Mouse (Mus musculus): Measurements from ENCODE around the gene Adamtsl5. TPM values are rescaled to one million over a fixed set of nuclear protein-coding genes. Genes with fewer than 3 reads are reported as not detected.

Gene Adamtsl5
- not detected for polyA plus RNA-seq (2017; shearing (Covaris generic))

DNA sequence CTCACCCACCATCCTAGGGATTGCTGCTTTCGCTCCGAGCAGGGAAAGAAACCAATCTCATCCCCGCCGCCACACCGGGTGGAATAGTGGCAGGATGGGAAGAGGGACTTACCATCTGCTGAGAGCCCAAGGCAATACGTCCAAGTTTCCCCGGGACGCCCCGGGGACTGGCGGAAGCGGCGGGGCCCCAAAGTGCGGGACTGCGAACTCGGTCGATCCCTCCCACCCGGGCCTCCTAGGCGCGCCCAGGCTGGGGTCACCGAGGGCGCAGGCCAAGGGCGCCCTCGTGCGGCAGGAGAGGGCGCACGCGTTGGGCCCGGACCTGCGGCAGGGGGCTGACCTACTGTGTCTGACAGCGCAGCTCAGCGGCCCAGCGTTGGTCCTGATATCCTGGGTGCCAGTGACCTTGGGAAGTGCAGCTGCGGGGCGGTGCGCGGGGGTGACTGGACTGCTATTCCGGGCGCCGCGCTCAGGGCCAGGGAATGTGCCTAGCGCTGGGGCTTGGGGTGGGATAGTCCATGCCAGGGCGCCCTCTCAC is at the start of gene Adamtsl5:
TSS of gene Adamtsl5 (minus strand) at position 169 of the 538 bp plus-strand sequence.

DNA sequence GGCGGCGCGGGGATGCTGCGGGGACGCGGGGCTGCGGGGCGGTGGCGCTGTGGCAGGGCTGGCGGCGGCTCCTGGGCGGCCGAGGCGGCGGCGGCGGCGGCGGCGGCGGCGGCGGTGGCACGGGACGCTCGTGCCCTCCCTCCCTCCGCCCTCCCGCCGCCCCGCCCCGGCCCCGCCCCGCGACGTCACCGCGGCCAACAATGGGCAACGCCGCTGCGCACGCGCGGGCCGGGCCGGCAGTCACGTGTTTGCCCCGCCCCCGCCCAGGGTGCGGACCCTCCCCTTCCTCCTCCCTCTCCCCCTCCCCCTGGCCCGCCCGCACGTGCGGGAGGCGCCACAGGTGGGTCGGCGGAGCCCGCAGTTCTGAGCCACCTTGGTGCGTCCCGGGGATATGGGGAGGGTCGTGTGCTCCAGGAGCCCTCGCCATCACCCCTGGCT is 39.3 kb upstream of the Adamtsl5 start, which contains the start of gene Mex3d:
TSS of gene Mex3d (minus strand) at position 138 of the 438 bp plus-strand sequence.

DNA sequence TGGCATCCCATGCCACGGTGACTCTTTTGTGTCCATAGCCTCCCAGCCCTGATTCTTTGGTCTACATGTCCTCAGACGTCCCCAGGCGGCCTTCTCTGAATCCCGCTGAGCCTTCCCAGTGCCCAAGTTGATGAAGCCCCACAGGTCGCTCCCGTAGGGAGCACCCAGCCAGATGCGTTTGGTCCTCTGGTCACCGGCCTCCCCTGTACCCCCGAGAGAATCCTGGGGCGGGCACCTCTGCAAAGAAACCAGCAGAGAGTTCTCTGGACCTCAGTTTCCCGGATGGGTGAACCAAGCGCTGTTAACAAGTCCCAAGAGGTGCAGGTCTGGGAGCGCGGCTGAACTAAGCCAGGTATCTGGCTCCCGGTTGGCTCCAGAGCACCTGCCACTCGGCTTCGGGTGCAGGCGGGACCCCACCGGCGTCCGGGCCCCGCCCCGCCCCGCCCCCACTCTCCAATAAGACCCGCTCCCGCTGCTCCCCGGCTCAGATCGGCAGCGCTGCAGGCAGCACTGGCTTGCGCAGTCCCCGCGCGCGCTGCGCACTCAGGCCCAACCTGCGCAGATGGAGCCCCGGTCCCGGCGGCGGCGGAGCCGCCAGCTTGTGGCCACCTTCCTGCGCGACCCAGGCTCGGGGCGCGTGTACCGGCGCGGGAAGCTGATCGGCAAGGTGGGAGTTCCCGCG is 7.9 kb upstream of the Adamtsl5 start, which contains the start of gene Plk5:
TSS of gene Plk5 (plus strand) at position 459 of the 682 bp plus-strand sequence.

DNA sequence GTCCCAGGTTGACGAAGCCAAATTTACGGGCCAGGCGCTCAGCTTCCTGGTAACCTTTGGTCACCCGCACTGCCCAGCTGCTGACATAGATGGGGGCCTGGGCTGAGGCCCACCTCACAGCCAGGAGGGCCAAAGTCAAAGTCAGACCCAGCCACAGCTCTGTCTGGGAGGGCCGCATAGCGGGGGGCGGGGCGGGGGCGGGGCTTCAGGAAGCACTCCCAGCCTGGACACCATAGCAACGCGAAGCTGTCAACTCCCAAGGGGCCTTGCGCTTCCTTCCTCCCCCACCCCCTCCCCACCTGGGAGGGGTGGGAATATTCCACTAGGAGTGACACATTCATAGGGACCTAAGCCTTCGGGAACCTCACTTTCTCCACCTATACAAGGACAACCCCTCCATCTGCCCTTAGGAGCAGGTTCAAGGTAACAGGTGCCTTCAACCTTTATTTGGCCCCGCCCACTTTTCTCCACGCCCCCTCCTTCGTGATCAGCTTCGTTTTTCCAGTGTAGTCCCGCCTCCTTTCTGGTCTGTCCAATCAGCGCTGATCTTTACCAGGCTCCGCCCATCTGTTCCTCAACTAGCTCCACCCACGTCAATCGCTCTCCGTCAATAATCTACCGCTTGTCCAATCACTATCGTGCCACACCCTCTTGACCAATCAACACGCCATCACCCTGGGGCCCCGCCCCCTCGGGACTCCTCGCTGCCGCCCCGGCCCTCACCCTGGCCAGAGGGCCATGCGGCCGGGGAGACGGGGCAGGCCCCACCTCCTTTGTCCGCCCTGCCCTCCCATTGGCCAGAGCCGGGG is 18.7 kb downstream of the Adamtsl5 start, which contains the start of the genes Pcsk4 and Reep6:
TSS of gene Pcsk4 (minus strand) at position 226 of the 809 bp plus-strand sequence.
TSS of gene Reep6 (plus strand) at position 681 of the 809 bp plus-strand sequence.

DNA sequence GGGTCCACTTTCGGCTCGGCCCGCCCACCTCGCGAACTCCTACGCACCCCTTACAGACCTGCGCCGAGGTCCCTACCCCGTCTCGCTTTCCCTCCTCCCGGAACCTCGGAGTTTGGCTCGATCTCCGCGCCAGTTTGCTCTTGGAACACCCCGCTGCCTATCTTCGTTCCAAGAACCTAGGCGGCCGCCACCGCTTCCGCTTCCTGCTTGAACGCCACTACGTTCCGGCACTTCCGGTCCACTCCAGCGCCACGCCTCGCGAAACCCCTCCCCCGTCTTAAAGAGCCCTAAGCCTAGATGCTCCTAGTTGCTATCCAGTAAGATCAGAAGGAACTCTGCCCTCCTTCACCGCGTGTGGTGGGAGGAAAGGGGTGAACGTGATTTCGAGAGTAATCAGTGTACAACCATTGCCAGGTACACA is 27.9 kb downstream of the Adamtsl5 start, which contains the start of gene 2310011J03Rik:
TSS of gene 2310011J03Rik (minus strand) at position 198 of the 421 bp plus-strand sequence.

DNA sequence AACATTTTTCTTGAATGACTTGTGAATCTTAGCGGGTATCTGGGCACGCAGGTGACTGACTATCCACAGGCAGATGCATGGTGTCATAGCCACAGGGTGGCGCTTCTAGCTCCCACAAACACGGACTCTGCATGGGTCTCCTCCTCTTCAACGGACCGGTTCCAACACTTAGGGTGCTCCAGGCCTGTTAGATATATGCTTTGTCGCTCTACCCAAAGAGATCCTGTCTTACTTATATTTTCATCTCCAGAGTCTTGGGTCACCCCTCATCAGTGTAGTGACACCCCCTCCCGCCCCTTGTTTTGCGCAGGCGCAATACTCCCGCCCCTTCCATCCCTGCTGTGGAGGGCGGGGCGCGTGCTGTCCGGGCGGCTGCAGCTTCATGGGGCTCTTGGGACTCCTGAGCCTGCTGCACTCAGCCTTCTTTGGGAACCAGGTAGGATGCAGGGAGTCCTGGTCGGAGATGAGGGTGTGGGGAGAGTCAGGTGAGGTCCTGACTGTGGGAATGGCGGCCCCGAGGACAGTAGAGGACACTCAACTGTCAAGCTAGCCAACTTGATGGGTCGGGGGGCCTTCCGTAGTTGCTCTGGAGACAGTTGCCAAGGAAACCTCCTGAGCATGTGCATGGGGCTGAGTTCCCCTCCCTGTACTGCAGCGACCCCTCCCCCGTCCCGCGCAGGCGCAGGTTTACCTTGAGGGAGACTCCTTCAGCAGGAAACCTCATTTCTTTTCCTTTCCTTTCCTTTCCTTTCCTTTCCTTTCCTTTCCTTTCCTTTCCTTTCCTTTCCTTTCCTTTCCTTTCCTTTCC is 52.4 kb downstream of the Adamtsl5 start, which contains the start of gene Apc2:
TSS of gene Apc2 (plus strand) at position 360 of the 808 bp plus-strand sequence.

DNA sequence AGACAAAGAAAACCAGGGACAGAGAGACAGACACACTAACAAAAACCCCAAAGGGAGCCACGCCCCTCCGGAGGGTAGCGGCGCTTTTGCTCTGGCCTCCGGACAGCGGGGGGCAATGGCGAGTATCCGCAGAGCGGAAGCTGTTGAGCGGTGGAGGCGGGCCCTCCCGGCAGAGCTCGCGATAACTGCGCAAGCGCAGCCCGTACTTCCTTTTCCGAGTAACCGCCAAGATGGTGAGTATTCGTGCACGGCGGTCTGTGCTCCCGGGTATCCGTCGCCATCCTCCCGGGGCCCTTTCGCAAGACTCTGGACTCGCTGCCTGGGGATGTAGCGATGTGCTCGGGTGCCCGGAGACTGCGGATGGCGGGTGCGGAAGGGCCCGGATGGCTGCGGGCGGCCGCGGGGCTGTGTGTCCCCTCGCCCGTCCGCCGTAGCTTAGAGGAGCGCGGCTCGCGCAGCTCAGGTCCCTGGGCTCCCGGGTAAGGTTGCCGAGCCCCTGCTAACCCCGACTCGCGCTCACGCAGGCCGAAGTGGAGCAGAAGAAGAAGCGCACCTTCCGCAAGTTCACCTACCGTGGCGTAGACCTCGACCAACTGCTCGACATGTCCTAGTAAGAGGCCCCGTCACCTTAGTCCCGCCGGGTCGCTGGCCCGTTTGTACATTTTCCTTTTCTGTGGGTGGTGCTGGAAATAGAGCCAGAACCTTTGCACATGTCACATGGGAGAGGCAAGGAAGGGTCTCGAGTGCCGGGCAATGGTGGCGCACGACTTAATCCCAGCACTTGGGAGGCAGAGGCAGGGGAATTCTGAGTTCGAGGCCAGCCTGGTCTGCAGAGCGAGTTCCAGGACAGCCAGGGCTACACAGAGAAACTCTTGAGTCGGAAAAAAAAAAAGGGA is 55.7 kb downstream of the Adamtsl5 start, which contains the start of gene Rps15:
TSS of gene Rps15 (plus strand) at position 203 of the 896 bp plus-strand sequence.

Other genes starting within 250 kb of the Adamtsl5 start
- gene Sbno2, start 242.8 kb downstream of the Adamtsl5 start, polyA plus RNA-seq (2017; shearing (Covaris generic)), result 74.3 TPM
- 60.7 TPM for gene Stk11, start 232.6 kb downstream of the Adamtsl5 start, polyA plus RNA-seq (2017; shearing (Covaris generic))
- gene Atp5d, start 209.8 kb downstream of the Adamtsl5 start, polyA plus RNA-seq (2017; shearing (Covaris generic)), result 311 TPM
- 7.2 TPM for gene Cbarp, start 207.6 kb downstream of the Adamtsl5 start, polyA plus RNA-seq (2017; shearing (Covaris generic))
- gene Midn, start 200.1 kb downstream of the Adamtsl5 start, polyA plus RNA-seq (2017; shearing (Covaris generic)), result 2.8 TPM
- 325 TPM for gene Cirbp, start 182.4 kb downstream of the Adamtsl5 start, polyA plus RNA-seq (2017; shearing (Covaris generic))
- 19.5 TPM for gene 1600002K03Rik, start 175.5 kb downstream of the Adamtsl5 start, polyA plus RNA-seq (2017; shearing (Covaris generic))
- 0.32 TPM for gene Efna2, start 168.9 kb downstream of the Adamtsl5 start, polyA plus RNA-seq (2017; shearing (Covaris generic))
- gene Mum1, start 122.0 kb downstream of the Adamtsl5 start, polyA plus RNA-seq (2017; shearing (Covaris generic)), result 106 TPM
- 171 TPM for gene Ndufs7, start 99.3 kb downstream of the Adamtsl5 start, polyA plus RNA-seq (2017; shearing (Covaris generic))
- gene Gamt, start 87.4 kb downstream of the Adamtsl5 start, polyA plus RNA-seq (2017; shearing (Covaris generic)), result not detected
- 91.1 TPM for gene Dazap1, start 86.9 kb downstream of the Adamtsl5 start, polyA plus RNA-seq (2017; shearing (Covaris generic))
- 1,047 TPM for gene Rps15, start 56.0 kb downstream of the Adamtsl5 start, polyA plus RNA-seq (2017; shearing (Covaris generic))
- gene Apc2, start 52.4 kb downstream of the Adamtsl5 start, polyA plus RNA-seq (2017; shearing (Covaris generic)), result 0.06 TPM
- 30.5 TPM for gene 2310011J03Rik, start 27.9 kb downstream of the Adamtsl5 start, polyA plus RNA-seq (2017; shearing (Covaris generic))
- gene Pcsk4, start 18.9 kb downstream of the Adamtsl5 start, polyA plus RNA-seq (2017; shearing (Covaris generic)), result 8.1 TPM
- not detected for gene Reep6, start 18.5 kb downstream of the Adamtsl5 start, polyA plus RNA-seq (2017; shearing (Covaris generic))
- not detected for gene Plk5, start 8.0 kb upstream of the Adamtsl5 start, polyA plus RNA-seq (2017; shearing (Covaris generic))
- 10.9 TPM for gene Mex3d, start 39.2 kb upstream of the Adamtsl5 start, polyA plus RNA-seq (2017; shearing (Covaris generic))
- gene Mbd3, start 51.1 kb upstream of the Adamtsl5 start, polyA plus RNA-seq (2017; shearing (Covaris generic)), result 124 TPM
- gene Uqcr11, start 58.4 kb upstream of the Adamtsl5 start, polyA plus RNA-seq (2017; shearing (Covaris generic)), result 65.7 TPM
- gene Tcf3, start 85.2 kb upstream of the Adamtsl5 start, polyA plus RNA-seq (2017; shearing (Covaris generic)), result 94.0 TPM
- gene Onecut3, start 146.4 kb upstream of the Adamtsl5 start, polyA plus RNA-seq (2017; shearing (Covaris generic)), result not detected
- gene Atp8b3, start 190.7 kb upstream of the Adamtsl5 start, polyA plus RNA-seq (2017; shearing (Covaris generic)), result not detected
- gene Rexo1, start 213.1 kb upstream of the Adamtsl5 start, polyA plus RNA-seq (2017; shearing (Covaris generic)), result 83.0 TPM
- 17.2 TPM for gene Klf16, start 228.9 kb upstream of the Adamtsl5 start, polyA plus RNA-seq (2017; shearing (Covaris generic))
- 93.3 TPM for gene Abhd17a, start 241.9 kb upstream of the Adamtsl5 start, polyA plus RNA-seq (2017; shearing (Covaris generic))

Data from naive thymus-derived CD4-positive, alpha-beta T cell, adult 5 months (primary cell).